Comparison of ENCODE assay signal across 10 mouse cellular contexts in the genomic region with DNA sequence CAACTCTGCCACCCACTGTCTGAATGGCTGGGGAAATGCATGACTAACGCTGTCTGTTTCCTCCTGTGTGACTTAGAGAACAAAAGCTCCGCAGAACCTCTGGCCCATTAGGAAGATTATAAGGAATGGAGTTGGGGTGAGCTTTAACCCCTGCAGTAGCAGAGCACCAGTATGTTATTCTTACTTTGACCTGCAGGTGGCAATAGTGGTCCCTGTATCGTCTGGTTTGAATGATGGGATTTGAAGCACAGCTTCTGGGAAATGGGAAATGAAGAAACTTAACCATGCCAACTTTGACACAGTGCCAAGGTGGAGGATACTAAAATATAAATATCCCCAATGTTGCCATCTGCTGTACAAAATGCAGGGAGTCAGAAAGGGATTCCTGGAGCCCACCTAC. TPM values are rescaled to one million over a fixed set of nuclear protein-coding genes. Genes with fewer than 3 reads are reported as not detected.
DNase-seq lines count a peak whose midpoint lies in the region; ATAC-seq lines count a peak whose summit lies in the region.
"Had no signal": no experiment of that assay in that cellular context is flagged by ENCODE, and none has a peak within 500 bp of the region (broad histone marks: within the 10 kb centered on the region; RNA-seq: fewer than 3 reads in every experiment).

No protein-coding gene starts in this region.

- 15% methylated on average over 3 of the region's 3 CpGs for WGBS in hindbrain, embryonic 11.5 days
- 5% methylated on average over 3 of the region's 3 CpGs for WGBS in neural tube, embryonic 12.5 days

- H3K4me1 ChIP-seq in hindbrain, embryonic 11.5 days (replicated peaks; ENCODE audit: control insufficient read depth, insufficient read depth, low read length), result no peaks in the 10 kb centered on the region
- no peaks in the 10 kb centered on the region for H3K4me1 ChIP-seq in neural tube, embryonic 12.5 days
- H3K4me1 ChIP-seq: lung, embryonic 15.5 days had no signal

- H3K27me3 ChIP-seq in hindbrain, embryonic 11.5 days (ENCODE audit: control insufficient read depth, insufficient read depth, low read length), result no peaks in the 10 kb centered on the region
- H3K27me3 ChIP-seq in neural tube, embryonic 12.5 days (replicated peaks), result no peaks in the 10 kb centered on the region
- H3K27me3 ChIP-seq: lung, embryonic 15.5 days had no signal

- H3K4me2 ChIP-seq in hindbrain, embryonic 11.5 days (replicated peaks; ENCODE audit: low read depth, low read length), result no peak overlapping the region
- no peak overlapping the region for H3K4me2 ChIP-seq in neural tube, embryonic 12.5 days (replicated peaks)
- H3K4me2 ChIP-seq: lung, embryonic 15.5 days had no signal

- H3K9ac ChIP-seq in hindbrain, embryonic 11.5 days (ENCODE audit: low read depth, low read length), result no peak overlapping the region
- H3K9ac ChIP-seq in neural tube, embryonic 12.5 days, result no peak overlapping the region
- H3K9ac ChIP-seq: lung, embryonic 15.5 days had no signal

- H3K9me3 ChIP-seq in hindbrain, embryonic 11.5 days (ENCODE audit: control insufficient read depth, low read length), result no peaks in the 10 kb centered on the region
- no peaks in the 10 kb centered on the region for H3K9me3 ChIP-seq in neural tube, embryonic 12.5 days
- H3K9me3 ChIP-seq: lung, embryonic 15.5 days had no signal

- intact Hi-C loops in left cerebral cortex, postnatal 14 days (cut with DNase I), result loop anchor here (1.0 to 10.0 kb wide), 2 partner anchors 31 to 534 kb away; no protein-coding TSS in a partner anchor

- H3K27ac ChIP-seq in hindbrain, embryonic 11.5 days (ENCODE audit: low read depth, low read length), result no peak overlapping the region
- H3K27ac ChIP-seq in neural tube, embryonic 12.5 days, result no peak overlapping the region
- H3K27ac ChIP-seq: lung, embryonic 15.5 days had no signal

- DNase-seq in gastrocnemius, adult 18-20 months (ENCODE audit: low spot score), result peak; percentile 34
- DNase-seq in gastrocnemius, adult 8-10 months (ENCODE audit: low spot score in 2 of 2), result no peak
- DNase-seq in CD4-positive helper T cell, adult 2 months (ENCODE audit: low read depth, low spot score), result peak; percentile 33
- DNase-seq in embryo, embryonic 10 days (ENCODE audit: low spot score), result peak; percentile 82
- DNase-seq in hindbrain, embryonic 11.5 days (ENCODE audit: low spot score), result peak; percentile 80
- DNase-seq in left cerebral cortex, postnatal 14 days (ENCODE audit: low spot score in 2 of 2), result peak; percentile 62 to 64
- no peak for DNase-seq in ovary, postnatal 10 days (ENCODE audit: low spot score)

- H3K36me3 ChIP-seq in hindbrain, embryonic 11.5 days (ENCODE audit: control insufficient read depth, insufficient read depth, low read length), result no peaks in the 10 kb centered on the region
- H3K36me3 ChIP-seq in neural tube, embryonic 12.5 days, result no peaks in the 10 kb centered on the region
- H3K36me3 ChIP-seq: lung, embryonic 15.5 days had no signal

- H3K4me3 ChIP-seq in hindbrain, embryonic 11.5 days (ENCODE audit: low read depth, low read length), result no peak overlapping the region
- H3K4me3 ChIP-seq in neural tube, embryonic 12.5 days, result no peak overlapping the region
- H3K4me3 ChIP-seq: lung, embryonic 15.5 days had no signal

- no peak for ATAC-seq in hindbrain, embryonic 11.5 days (ENCODE audit: low FRiP score)
- ATAC-seq in neural tube, embryonic 12.5 days (ENCODE audit: low FRiP score, low read depth), result 0 out of 2 replicates have a peak, but pooled peaks have one; percentile 23

RNA-seq across cellular contexts. Expression of a gene that starts 8.6 kb away (rescaled TPM):
- total RNA-seq in gastrocnemius, adult 18-20 months (2021), result not detected
- total RNA-seq in gastrocnemius, adult 8-10 months (2022), result under 1 TPM in 2 of 4 experiments, not detected in 2; 0.25 to 0.36 TPM
- 0.14 and 0.24 TPM in 2 replicates for polyA plus RNA-seq in hindbrain, embryonic 11.5 days (2014; fragmentation: Nextera tagmentation; extraction: Ambion mirVana)
- not detected for total RNA-seq in left cerebral cortex, postnatal 14 days (2021)
- polyA plus RNA-seq in neural tube, embryonic 12.5 days (2016; fragmentation: Nextera tagmentation; extraction: Ambion mirVana), result 0.10 and 0.17 TPM in 2 replicates

RNA-seq across cellular contexts. Expression of a gene that starts 51.7 kb away (rescaled TPM):
- not detected for total RNA-seq in gastrocnemius, adult 18-20 months (2021)
- total RNA-seq in gastrocnemius, adult 8-10 months (2022), result not detected
- not detected in 2 replicates for polyA plus RNA-seq in hindbrain, embryonic 11.5 days (2014; fragmentation: Nextera tagmentation; extraction: Ambion mirVana)
- total RNA-seq in left cerebral cortex, postnatal 14 days (2021), result not detected
- not detected in 2 replicates for polyA plus RNA-seq in neural tube, embryonic 12.5 days (2016; fragmentation: Nextera tagmentation; extraction: Ambion mirVana)
- polyA plus RNA-seq: frontal cortex, adult 2 months; lung, embryonic 15.5 days had no signal

Comparison
In these comparisons a context has a peak if more than half of its experiments do, and no peak if none do; other contexts are left out.
1. DNase-seq: peak in gastrocnemius, adult 18-20 months (single experiment), CD4-positive helper T cell, adult 2 months (single experiment), embryo, embryonic 10 days (single experiment), hindbrain, embryonic 11.5 days (single experiment) and left cerebral cortex, postnatal 14 days (2 of 2); none in gastrocnemius, adult 8-10 months (0 of 2) and ovary, postnatal 10 days (single experiment).